Mouse (Mus musculus) embryonic facial prominence, embryonic 12.5 days (tissue): ENCODE data around the gene Trpc1. TPM values are rescaled to one million over a fixed set of nuclear protein-coding genes. Genes with fewer than 3 reads are reported as not detected.
A peak's percentile ranks its signal among the peaks of the same experiment; 100 is the strongest.

Experiments used
- ATAC-seq: fragments of 200-750 bp; cut with Nextera tagmentation; 2 replicates; pipeline ENCODE4 v1.8.0; 2017; ENCODE audit not compliant: insufficient number of reproducible peaks, insufficient read depth, low FRiP score, low TSS enrichment
- H3K27ac ChIP-seq: fragments of 300-500 bp; sonication (generic); 2 replicates; pipeline ENCODE4 v1.5.1; 2016; ENCODE audit warnings: mild to moderate bottlenecking
- H3K27me3 ChIP-seq: fragments of 300-500 bp; sonication (generic); 2 replicates; pipeline ENCODE4 v1.6.1; 2016; ENCODE audit warnings: mild to moderate bottlenecking, moderate library complexity
- H3K36me3 ChIP-seq: fragments of 300-500 bp; sonication (generic); 2 replicates; pipeline ENCODE4 v1.6.1; 2016; ENCODE audit warnings: mild to moderate bottlenecking
- H3K4me1 ChIP-seq: fragments of 300-500 bp; sonication (generic); 2 replicates; pipeline ENCODE4 v1.6.1; 2016
- H3K4me2 ChIP-seq: fragments of 300-500 bp; sonication (generic); replicated peaks from 2 replicates; pipeline ENCODE4 v1.6.1; 2016; ENCODE audit warnings: mild to moderate bottlenecking, moderate library complexity
- H3K4me3 ChIP-seq: fragments of 300-500 bp; sonication (generic); 2 replicates; pipeline ENCODE4 v1.5.1; 2016; ENCODE audit warnings: mild to moderate bottlenecking
- H3K9ac ChIP-seq: fragments of 300-500 bp; sonication (generic); 2 replicates; pipeline ENCODE4 v1.6.1; 2016; ENCODE audit warnings: mild to moderate bottlenecking, moderate library complexity
- H3K9me3 ChIP-seq: fragments of 300-500 bp; sonication (generic); 2 replicates; pipeline ENCODE4 v1.6.1; 2016; ENCODE audit warnings: mild to moderate bottlenecking, moderate library complexity
- WGBS: fragments of 180-500 bp; shearing (Covaris S2); methylation state at CpG from one replicate; pipeline ENCODE4 v1.1.7; 2016; 5-methylcytosine and 5-hydroxymethylcytosine counted together
- polyA plus RNA-seq: library from polyadenylated mRNA; unstranded; fragments of >200 nt; fragmentation: Nextera tagmentation; extraction: Ambion mirVana; gene quantifications from 2 replicates; pipeline ENCODE4 v1.2.1, GENCODE M21; 2016

Trpc1 gene
- polyA plus RNA-seq: 3.2 and 3.6 TPM in 2 replicates

GRCm38 (mm10) chr9:95750037-95750511 lies at the start of gene Trpc1:
Trpc1 (minus strand) TSS chr9:95750375.
- peaks cover 4% of the 10 kb centered on the region; the same call in 1 of the 2 replicates for H3K4me1 ChIP-seq
- H3K27ac ChIP-seq: no peak within 1 kb of the TSS
- H3K27me3 ChIP-seq: peaks cover 9% of the 10 kb centered on the region
- no peaks in the 10 kb centered on the region for H3K36me3 ChIP-seq
- peak; percentile 94 for ATAC-seq
- H3K4me2 ChIP-seq: peak within 1 kb of the TSS; percentile 94
- WGBS: under 1% methylated on average over 56 of the region's 56 CpGs
- peak within 1 kb of the TSS; percentile 80 for H3K9ac ChIP-seq
- no peaks in the 10 kb centered on the region for H3K9me3 ChIP-seq
- peak within 1 kb of the TSS; percentile 84 for H3K4me3 ChIP-seq

GRCm38 (mm10) chr9:95796323-95796722 lies 46.1 kb upstream of the Trpc1 start:
- Histone ChIP-seq H3K36me3 (no peaks in the 10 kb centered on the region), H3K4me2 (no peak overlapping the region), H3K27ac (no peak overlapping the region), H3K4me3 (no peak overlapping the region), H3K9ac (no peak overlapping the region), H3K9me3 (no peaks in the 10 kb centered on the region), H3K4me1 (no peaks in the 10 kb centered on the region), H3K27me3 (no peaks in the 10 kb centered on the region)
- 78% methylated on average over 2 of the region's 2 CpGs for WGBS
- ATAC-seq: no peak

- Histone ChIP-seq H3K4me2 (no peak overlapping the region), H3K9me3 (no peaks in the 10 kb centered on the region), H3K36me3 (no peaks in the 10 kb centered on the region), H3K27ac (no peak overlapping the region), H3K9ac (no peak overlapping the region), H3K27me3 (no peaks in the 10 kb centered on the region), H3K4me1 (no peaks in the 10 kb centered on the region), H3K4me3 (no peak overlapping the region)
- 84% methylated on average over 5 of the region's 5 CpGs for WGBS
- ATAC-seq: no peak
These were observed 45.7 kb upstream of the Trpc1 start for GRCm38 (mm10) chr9:95795844-95796243.

GRCm38 (mm10) chr9:95795077-95795784 lies 45.1 kb upstream of the Trpc1 start:
- H3K4me1 ChIP-seq: no peaks in the 10 kb centered on the region
- H3K4me2 ChIP-seq: no peak overlapping the region
- H3K9ac ChIP-seq: no peak overlapping the region
- no peaks in the 10 kb centered on the region for H3K36me3 ChIP-seq
- H3K4me3 ChIP-seq: no peak overlapping the region
- no peaks in the 10 kb centered on the region for H3K27me3 ChIP-seq
- WGBS: 91% methylated on average over 2 of the region's 2 CpGs
- H3K9me3 ChIP-seq: no peaks in the 10 kb centered on the region
- no peak overlapping the region for H3K27ac ChIP-seq
- ATAC-seq: no peak

GRCm38 (mm10) chr9:95793986-95794744 lies 44.0 kb upstream of the Trpc1 start:
- Histone ChIP-seq H3K4me2 (no peak overlapping the region), H3K4me3 (no peak overlapping the region), H3K9ac (no peak overlapping the region), H3K36me3 (no peaks in the 10 kb centered on the region), H3K9me3 (no peaks in the 10 kb centered on the region), H3K27ac (no peak overlapping the region), H3K27me3 (no peaks in the 10 kb centered on the region), H3K4me1 (no peaks in the 10 kb centered on the region)
- 87% methylated on average over 15 of the region's 15 CpGs for WGBS
- ATAC-seq: no peak

- Histone ChIP-seq H3K27me3 (no peaks in the 10 kb centered on the region), H3K36me3 (no peaks in the 10 kb centered on the region), H3K27ac (no peak overlapping the region), H3K4me1 (no peaks in the 10 kb centered on the region), H3K4me3 (no peak overlapping the region), H3K9me3 (no peaks in the 10 kb centered on the region), H3K9ac (no peak overlapping the region), H3K4me2 (no peak overlapping the region)
- 82% methylated on average over 16 of the region's 16 CpGs for WGBS
- no peak for ATAC-seq
These were observed 34.8 kb upstream of the Trpc1 start for GRCm38 (mm10) chr9:95784888-95785511.

GRCm38 (mm10) chr9:95783646-95784293 lies 33.6 kb upstream of the Trpc1 start:
- H3K4me1 ChIP-seq: no peaks in the 10 kb centered on the region
- ATAC-seq: 0 out of 2 replicates have a peak, but pooled peaks have one; percentile 35
- no peaks in the 10 kb centered on the region for H3K27me3 ChIP-seq
- no peak overlapping the region for H3K27ac ChIP-seq
- no peak overlapping the region for H3K4me3 ChIP-seq
- H3K9me3 ChIP-seq: no peaks in the 10 kb centered on the region
- no peaks in the 10 kb centered on the region for H3K36me3 ChIP-seq
- 79% methylated on average over 17 of the region's 17 CpGs for WGBS
- no peak overlapping the region for H3K9ac ChIP-seq
- no peak overlapping the region for H3K4me2 ChIP-seq

GRCm38 (mm10) chr9:95771671-95772070 lies 21.5 kb upstream of the Trpc1 start:
- Histone ChIP-seq H3K9ac (no peak overlapping the region), H3K4me2 (no peak overlapping the region), H3K36me3 (no peaks in the 10 kb centered on the region), H3K9me3 (no peaks in the 10 kb centered on the region), H3K4me3 (no peak overlapping the region), H3K4me1 (no peaks in the 10 kb centered on the region), H3K27ac (no peak overlapping the region), H3K27me3 (no peaks in the 10 kb centered on the region)
- no peak for ATAC-seq
- 83% methylated on average over 2 of the region's 2 CpGs for WGBS

- no peak overlapping the region for H3K4me2 ChIP-seq
- no peak overlapping the region for H3K9ac ChIP-seq
- H3K9me3 ChIP-seq: no peaks in the 10 kb centered on the region
- H3K36me3 ChIP-seq: no peaks in the 10 kb centered on the region
- no peak overlapping the region for H3K4me3 ChIP-seq
- ATAC-seq: no peak
- no peaks in the 10 kb centered on the region for H3K27me3 ChIP-seq
- H3K27ac ChIP-seq: no peak overlapping the region
- no peaks in the 10 kb centered on the region for H3K4me1 ChIP-seq
- 89% methylated on average over 4 of the region's 4 CpGs for WGBS
These were observed 13.0 kb upstream of the Trpc1 start for GRCm38 (mm10) chr9:95763218-95763617.

- WGBS: 86% methylated on average over 3 of the region's 3 CpGs
- no peaks in the 10 kb centered on the region for H3K9me3 ChIP-seq
- no peak overlapping the region for H3K9ac ChIP-seq
- no peak overlapping the region for H3K4me2 ChIP-seq
- H3K27ac ChIP-seq: no peak overlapping the region
- no peaks in the 10 kb centered on the region for H3K36me3 ChIP-seq
- no peak overlapping the region for H3K4me3 ChIP-seq
- ATAC-seq: no peak
- H3K27me3 ChIP-seq: no peaks in the 10 kb centered on the region
- H3K4me1 ChIP-seq: no peaks in the 10 kb centered on the region
These were observed 12.1 kb upstream of the Trpc1 start for GRCm38 (mm10) chr9:95762228-95762627.

- H3K9ac ChIP-seq: no peak overlapping the region
- 81% methylated on average over 8 of the region's 8 CpGs for WGBS
These were observed 11.2 kb upstream of the Trpc1 start for GRCm38 (mm10) chr9:95761381-95761780.

More at GRCm38 (mm10) chr9:95761381-95761780, 11.2 kb upstream of the Trpc1 start:
- H3K4me1 ChIP-seq: no peaks in the 10 kb centered on the region
- no peak overlapping the region for H3K27ac ChIP-seq
- no peak for ATAC-seq
- no peak overlapping the region for H3K4me2 ChIP-seq
- no peaks in the 10 kb centered on the region for H3K9me3 ChIP-seq
- no peaks in the 10 kb centered on the region for H3K27me3 ChIP-seq
- H3K36me3 ChIP-seq: no peaks in the 10 kb centered on the region
- no peak overlapping the region for H3K4me3 ChIP-seq
